Mouse (Mus musculus): ENCODE data around the gene Fgf2. TPM values are rescaled to one million over a fixed set of nuclear protein-coding genes. Genes with fewer than 3 reads are reported as not detected.

Fgf2 gene
- polyA plus RNA-seq, 2 experiments from 2014 or later = 2.2 to 2.3 TPM

DNA sequence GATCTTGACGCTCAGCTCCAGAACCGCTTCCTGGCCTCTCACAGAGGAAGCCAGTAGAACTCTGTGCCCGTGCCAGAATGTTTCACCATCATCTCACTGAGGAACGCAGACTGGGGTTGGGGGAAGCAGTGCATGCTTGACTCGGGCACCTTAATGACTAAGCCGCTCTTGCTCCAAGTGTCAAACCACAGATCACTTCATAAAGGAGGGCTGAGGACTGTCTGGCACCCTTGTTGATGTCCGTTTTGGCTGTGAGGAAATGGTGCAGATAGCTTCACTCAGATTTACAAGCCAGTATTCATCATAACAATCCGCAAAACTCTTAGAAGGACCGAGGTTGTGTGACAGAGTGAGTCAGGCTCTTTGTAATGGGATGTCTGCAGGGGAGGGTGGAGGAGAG, 12.6 kb downstream of the Fgf2 start:
- peak; percentile 27 for ATAC-seq

DNA sequence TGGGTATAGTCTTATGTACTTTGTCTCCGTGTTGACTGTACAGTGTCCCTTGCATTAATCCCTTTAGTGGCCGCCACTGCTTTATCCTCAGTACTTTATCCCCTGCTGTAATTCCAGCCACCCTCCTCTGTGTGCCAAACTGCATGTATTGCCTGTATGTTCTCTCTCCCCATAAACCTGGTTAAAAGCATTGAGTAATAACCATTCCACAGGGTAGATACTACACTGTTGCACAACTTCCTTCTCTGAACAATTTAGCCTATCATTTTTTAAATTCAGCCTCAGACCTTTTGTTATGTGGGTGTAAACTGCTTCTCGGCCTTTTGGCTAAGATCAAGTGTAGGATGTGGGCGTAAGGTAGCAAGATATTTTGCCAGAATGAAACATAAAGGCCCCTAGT, 17.0 kb downstream of the Fgf2 start:
- peak; percentile 49 for ATAC-seq

DNA sequence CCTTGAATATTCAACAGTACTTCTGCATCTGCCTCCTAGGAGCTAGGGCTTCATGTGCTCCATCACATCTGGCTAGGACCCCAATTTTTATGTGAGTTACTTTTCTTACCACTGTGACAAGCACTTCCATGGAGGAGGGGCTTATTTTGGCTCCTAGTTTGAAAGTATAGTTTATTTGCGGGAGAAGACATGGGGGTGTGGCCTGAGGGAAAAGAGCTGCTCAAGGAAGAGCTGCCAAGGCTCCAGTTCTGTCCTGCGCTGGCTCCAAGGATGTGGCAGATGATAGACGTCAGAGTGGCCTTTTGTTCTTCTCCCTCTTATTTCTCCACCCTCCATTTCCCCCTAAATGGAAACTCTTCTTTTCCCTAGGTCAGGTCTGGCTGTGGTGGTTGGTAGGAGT, 17.8 kb downstream of the Fgf2 start:
- no peak for ATAC-seq

DNA sequence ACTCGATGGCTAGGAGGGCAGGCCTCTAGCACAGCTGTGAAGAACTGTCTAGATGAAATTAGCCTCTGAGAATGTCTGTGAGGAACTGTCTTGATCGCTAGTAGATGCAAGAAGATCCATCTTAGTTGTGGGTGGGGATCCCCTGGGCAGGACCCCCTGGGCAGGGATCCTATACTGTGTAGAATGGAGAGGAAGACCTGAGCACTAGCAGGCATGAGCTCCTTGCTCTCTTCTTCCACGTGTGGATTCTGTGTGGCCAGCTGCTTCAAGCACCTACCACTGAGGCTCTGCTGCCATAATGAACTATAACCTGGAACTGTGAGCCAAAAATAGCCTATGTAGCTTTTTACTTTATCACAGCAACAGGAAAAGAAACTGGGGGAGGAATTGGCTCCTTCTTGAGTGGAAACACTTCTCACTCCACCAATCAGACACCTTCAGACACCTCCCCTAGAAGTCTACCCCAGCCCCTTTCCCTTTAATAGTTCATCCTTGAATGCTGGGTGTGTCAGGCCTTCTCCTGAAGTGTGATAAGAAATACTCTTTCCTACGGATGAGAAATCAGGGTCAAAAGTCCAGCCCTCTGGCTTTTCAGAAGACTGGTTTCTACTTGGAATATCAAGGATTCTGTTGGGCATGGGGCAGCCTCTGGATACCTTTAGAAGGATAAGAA, 18.4 kb downstream of the Fgf2 start:
- no peak for ATAC-seq

DNA sequence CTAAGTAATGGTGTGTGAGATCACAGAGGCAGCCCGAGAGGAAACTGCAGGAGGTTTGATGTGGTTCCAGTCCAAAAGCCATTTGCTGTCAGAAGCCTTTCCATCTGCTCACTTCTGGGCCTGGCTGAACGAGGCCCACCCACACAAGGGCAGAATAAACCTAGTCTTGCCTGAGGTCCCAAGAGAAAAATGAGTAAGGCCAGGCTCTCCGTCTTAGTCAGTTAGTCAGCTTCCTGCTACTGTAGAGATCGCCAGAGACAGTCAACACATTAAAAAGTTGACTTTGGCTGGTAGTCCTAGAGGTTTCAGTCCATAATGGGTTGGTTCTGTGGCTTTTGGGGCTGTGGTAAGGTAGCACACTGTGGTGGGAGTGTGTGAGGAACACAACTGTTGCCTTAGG, 22.3 kb downstream of the Fgf2 start:
- peak; percentile 57 for ATAC-seq

DNA sequence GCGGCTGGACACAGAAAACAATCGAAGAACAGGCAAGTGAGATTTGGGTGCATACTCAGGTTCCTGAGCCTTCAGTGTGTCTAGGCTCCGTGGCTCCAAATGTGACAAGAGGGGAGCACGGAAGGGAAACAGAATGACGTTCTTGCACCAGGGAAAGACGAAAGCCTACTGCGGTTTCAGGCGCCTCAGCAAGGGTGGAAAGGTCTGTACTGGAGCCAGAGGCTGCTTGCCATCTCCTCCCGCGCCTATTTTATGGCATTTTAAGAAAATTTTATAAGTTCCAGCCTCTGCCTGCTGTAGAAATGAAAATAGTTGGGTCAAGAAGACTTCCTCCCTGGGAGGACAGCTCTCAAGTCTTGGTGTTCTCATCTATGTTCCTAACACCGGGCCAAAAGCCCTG, 25.6 kb downstream of the Fgf2 start:
- ATAC-seq = no peak

DNA sequence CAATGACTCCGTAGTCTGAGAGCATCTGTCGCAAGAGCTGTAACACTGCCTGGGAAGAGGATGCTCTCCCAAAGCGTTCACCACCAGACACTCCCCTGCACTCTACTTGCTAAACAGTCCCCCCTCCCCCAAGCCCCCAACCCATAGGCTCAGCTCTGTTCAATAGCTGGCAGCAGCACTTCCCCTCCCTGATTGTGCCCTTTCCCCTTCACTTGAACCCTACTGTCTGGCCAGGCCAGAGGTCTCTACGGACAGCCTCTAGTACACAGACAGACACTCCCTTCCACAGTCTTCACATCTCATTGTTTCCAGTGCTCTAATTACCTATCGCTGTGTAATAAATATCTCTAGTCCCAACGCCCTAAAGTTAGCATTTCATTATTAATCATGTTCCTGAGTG, 29.8 kb downstream of the Fgf2 start:
- no peak for ATAC-seq

DNA sequence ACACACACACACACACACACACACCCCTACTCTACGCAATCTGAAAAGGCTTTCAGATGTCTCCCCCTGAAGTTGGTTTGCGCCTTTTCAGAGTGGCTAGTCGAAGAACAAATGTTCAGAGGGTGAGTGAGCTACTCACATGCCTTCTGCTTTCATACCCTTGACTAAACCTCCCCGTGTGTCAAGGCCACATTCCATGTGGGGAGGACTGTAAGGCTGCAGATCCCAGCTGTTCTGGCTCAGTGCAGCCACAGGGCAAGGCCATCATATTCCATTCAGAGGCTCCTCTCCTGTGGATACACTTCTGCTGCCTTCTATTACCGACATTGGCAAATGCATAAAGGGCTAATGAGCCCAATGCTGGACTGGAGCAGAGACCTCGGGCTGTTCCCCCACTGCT, 30.3 kb downstream of the Fgf2 start:
- ATAC-seq = no peak

DNA sequence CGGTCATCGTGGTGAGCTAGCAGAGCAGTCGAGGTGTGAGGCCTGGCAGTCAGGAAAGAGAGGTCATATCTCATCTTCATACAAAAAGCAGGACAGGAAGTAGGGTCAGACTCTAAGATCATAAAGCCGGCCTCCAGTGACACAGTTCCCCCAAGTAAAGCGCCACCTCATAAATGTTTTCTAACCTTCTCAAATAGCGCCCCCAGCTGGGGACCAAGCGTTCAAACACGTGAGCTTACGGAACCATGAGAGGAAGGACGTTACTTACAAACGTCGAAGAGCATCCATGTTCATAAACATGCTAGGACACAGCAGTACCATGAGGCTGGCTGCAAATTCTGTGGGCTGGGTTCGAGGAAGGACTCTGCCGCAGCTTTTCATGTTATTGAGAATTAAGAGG, 31.1 kb downstream of the Fgf2 start:
- ATAC-seq = no peak

DNA sequence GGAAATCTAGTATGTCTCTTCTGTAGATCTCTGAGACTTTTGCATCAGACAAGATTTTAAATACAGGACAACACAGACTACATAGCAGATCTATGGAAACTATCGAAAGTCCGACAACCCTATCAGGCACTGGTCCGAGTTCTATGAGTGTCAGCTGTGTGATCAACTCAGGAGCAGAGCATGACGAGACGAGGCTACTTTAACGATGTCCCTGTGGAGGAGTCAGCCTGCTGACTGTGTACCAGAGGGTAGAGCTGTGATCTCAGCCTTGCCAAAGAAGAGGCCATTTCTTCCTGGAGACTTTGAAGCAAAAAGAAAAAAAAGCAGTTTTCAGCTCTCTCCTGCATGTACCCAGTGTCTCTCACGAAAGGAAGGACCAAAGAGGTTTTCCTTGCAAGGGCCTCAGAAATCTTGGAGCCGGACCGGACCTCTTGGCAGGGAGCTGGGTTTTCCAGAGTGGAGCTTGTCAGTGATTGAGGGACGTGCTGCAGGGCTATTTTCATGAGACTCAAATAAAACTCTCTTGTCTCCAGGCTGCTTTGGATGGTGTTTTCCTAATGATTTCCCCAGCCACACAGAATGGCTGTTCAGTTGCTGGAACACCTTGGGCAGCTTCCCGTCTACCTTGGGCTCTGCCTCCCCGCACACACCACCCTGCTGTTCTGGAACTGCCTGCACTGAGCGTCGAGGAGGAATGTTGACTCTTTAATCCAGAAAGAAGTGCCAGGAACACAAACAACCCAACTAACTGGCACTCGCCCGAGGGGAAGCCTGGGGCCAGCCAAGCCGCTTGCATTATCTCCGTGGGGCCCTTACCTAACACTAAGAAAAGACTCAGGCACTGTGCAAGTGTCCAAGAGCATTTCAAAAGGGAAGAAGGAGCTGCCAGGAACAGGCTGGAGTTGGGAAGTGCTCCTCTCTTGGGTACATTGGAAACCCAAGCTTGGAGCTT, 32.1 kb downstream of the Fgf2 start:
- ATAC-seq = no peak

DNA sequence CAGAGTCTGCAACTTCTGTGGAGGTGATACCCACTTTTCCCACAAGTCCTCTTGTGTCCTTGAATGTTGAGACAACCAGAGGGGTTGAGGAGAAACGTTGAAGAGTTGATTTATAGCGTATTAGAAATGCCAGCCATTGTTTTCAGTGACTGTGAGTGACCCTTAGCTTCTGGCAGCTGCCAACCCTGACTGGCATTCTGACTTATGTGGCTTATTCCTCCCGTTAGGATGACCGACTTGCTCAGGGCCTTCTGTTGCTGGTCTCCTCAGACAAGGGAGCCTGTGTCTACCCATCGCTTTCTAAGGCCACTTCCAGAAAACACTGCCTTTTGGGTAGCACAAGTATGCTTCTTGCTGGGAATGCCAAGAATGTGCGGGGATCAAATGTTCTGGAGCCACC, 33.3 kb downstream of the Fgf2 start:
- ATAC-seq = no peak

DNA sequence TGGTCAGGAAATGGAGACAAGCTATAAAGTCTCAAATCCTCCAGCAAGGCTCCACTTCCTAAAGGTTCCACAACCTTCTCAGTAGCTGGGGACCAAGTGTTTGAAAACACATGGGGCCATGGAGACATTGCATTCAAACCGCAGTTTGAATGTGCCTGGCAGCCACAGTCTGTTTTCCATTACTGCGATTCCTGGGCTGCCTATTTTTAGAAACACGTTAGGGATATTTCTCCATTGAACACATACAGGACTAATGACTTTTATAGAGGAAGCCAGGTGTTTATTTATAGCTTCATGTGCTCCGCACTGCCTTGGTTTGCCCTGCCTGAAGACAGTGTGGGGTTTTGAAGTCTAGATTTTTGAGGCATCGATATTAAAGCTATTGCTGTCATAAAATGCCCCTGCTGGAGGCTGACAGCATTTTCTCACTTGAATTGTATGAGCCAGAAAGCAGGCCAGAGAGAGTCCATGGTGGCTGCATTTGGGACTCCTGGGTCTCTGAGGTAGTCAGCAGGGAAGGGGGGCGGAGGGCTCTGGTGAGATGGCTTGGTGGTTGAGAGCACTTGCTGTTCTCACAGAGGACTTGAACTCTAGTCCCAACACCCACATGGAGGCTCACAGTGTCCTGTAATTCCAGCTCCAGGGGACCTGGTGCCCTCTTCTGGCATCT, 35.1 kb downstream of the Fgf2 start:
- no peak for ATAC-seq

DNA sequence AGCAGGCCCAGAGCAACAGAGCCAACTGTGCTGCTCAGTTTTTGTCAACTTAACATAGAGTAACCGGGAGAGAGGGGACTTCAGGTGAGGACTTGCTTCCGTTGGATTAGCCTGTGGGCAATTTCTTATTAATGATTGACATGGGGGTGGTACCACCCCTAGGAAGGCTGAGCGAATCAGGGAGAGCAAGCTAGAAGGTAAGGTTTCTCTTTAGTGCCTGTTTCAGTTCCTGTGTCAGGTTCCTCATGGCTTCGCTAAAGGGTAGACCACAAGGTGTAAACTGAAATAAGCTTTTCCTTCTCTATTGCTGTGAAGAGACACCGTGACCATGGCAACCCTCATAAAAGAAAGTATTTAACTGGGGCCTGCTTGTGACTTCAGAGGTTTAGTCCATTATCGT, 39.2 kb downstream of the Fgf2 start:
- ATAC-seq = no peak

DNA sequence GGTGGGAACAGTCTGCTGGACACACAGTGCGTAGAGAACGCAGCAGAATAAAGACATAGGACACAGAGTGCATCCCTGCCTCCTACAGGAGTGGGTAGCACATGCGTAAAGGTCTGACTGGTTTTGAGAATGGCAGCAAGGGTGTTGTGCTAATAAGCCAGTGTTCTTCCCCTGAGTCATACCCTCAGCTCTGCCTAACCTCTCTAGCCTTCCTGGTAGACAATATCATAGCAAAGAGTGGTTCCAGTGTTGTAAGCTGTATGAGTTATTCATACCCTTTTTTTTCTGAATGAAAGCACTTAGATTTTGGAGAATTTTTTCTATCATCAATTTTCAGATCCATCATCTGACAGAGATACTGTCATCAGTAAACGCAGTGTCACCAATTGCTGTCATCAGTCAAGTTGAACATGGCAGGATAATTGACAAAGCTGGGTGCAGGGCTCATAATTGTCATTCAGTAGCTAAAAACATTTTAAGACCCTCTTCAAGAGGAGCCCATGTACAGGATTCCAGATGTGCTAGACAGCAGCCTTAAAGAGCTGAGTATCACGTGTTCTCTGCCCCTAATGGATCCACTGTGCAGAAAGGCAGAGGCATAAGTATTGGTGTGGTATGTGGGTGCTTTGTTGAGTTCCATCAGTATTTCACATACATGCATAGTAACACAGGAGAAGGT, 48.9 kb downstream of the Fgf2 start:
- ATAC-seq = no peak

DNA sequence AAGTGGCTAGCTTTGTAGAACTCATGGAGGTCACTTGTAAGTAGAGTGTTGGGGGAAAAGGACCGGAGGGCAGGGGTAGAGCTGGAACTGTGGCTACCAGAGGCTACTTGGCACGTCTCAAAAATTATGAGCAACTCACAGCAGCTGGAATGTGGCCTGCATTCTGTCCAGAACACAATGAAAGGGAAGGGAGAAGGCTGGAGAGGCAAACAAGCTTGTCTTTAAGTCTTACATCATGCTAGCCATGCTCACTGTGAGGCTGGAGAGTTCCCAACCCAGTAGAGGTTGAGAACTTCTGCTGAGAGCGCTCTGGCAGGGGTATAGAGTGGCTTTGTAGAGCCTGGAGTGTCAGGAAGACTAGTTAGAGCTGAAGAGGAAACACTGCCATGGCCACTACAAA, 49.5 kb downstream of the Fgf2 start:
- ATAC-seq = no peak

DNA sequence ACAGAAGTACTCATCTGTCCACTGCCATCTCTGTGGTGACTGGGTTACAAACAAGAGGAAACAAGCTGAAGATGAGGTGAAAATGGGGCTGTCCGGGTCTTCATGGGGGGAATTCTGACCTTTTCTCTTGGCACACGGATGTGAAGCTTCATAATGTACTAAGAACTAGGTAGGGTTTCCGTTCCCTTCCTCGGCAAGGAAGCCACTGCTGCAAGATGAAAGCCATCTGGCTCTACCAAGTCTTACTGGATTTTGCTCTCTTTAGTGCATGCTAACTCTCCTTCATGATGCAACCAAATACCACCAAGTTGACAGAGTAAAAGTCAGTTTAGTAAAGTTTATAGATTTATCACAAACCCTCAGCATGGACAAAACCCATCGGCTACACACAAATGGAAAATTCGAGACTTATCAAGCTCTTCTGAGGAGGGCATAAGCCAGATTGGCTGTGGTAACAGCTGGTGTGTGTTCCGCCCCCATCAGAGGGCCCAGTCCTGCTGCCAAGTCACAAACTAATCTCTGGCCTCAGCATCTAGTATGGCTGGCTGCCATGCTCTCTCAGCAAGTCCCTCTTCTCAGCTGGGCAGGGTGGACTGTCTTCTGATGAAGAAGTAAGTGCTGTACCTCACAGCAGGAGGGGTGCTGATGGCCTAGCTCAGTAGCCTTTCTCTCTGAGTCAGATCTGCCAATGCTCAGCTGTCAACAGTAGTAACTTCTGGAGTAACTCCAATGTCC, 50.7 kb downstream of the Fgf2 start:
- no peak for ATAC-seq

DNA sequence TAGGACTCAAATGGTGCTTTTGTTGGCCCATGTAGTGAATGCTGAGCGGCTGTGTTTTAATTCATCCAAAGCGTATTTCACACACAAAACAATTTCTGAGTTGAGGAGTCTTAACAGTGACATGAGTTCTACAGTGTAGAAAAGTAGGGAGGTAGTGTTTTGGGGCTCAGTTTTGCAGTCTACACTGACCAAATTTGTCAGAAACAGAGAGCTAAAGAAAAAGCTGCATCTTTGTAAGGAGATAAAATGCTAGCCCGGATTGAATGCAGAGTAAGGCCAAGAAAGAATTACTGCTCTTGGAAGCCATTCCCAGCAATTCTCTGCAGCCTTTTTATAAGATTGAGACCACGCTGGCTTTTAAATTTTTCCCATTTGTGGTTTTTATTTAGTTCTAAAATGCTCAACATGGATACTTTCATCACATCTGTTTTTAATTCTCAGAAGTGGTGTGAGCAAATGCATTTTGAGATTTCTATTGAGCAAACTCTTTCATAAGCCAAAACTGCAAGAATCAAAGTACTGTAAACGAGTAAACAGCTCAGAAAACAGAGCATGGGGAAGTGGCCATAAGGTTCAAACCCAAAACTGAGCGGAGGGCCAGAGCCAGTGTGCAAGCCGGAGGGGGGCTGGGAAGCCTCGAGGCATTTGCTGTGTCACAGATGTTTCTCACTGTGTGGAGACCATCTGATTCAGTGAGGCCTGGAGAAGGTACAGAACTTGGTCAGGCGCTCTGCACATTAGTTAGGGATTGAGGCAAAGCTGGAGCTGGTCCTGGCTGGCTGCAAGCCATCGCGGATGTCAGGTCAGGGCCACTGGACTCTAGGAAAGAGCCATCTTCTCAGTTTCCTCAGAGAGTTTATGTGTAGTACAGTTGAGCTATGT, 53.8 kb downstream of the Fgf2 start:
- no peak for ATAC-seq

DNA sequence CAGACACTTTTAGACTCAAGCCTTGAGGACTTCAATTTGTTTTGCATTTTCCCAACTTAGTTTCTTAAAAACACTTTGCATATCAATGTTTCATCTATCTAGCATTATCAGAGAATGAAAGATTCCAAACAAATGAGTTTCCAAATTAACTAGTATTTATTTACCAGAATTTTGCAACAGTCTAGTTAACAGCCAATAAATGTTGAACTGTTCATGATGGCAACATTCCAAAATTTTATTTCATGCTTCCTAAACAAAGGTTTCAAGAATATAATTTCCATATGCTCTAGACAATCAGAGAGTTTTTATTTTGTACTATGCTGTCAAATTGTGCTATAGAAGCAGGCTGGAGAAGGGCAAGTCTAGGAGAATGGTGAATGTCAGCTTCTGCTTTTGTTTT, 59.5 kb downstream of the Fgf2 start:
- ATAC-seq = no peak

DNA sequence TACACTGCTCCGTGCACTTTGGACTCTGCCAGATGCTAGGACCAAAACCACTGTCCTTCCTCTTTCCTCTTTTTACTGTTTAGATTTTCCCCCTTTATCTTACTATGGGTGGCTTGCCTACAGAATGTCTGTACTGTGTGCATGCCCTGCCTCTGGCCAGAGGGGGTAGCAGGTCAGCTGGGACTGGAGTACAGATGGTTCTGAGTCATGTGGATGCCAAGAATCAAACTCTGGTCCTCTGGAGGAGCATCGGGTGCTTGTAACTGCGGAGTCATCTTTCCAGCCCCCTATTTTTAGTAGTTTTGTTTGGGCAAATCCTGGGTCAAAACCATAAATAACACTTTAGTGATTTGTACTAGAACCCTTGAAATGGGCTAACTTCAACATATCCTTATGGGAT, 65.3 kb downstream of the Fgf2 start:
- ATAC-seq = no peak

DNA sequence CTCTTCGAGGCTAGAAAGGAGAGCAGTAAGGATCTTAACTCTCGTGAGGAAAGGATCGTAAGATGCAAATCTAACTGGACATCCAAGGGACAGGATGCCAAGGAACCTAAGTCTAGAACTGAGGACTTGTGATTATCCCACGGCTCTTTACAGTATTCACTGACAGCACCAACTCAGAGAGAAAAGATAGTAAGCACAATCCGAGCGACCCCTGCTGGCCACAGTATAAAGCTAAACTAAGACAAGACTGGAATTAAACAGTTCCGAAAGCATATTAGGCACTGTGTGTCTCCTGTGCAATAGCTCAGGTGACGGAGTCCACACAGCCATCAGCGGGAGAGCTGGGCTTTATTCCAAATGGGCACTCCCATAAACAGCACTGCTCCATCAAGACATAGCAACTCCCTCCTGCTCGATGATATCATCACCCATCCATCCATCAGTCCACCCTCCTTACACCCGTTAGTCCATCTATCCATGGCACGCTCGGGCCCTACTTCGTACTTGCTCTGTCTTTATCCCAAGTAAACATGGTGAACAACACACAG, 66.3 kb downstream of the Fgf2 start:
- peak; percentile 32 for ATAC-seq

DNA sequence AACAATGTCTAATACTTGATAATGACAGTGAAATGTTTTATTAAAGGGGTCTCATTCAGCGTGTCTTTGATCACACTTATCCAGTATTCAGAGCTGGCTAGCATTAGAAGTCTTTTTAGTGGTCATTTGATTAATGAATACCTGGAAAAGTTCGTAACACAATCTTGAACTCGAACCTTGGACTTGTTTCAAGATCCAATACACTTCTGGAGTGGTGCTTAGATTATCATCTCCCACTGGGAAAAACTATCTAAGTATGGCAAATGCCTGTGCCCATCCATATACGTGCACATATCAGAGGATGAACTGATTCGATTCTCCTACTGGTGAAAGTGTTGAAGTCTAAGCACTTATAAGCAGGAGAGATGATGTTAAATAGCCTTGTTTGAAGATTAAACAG, 70.2 kb downstream of the Fgf2 start:
- no peak for ATAC-seq

Measured in CD4-positive, CD25-positive, alpha-beta regulatory T cell, adult 4 months (primary cell).